Mouse (Mus musculus) forebrain, postnatal 0 days (tissue): ENCODE results near the gene Pfkm. TPM values are rescaled to one million over a fixed set of nuclear protein-coding genes. Genes with fewer than 3 reads are reported as not detected.

Source experiments
- ATAC-seq: fragments of 200-750 bp; cut with Nextera tagmentation; 2 replicates; pipeline ENCODE4 v1.8.0; 2017; ENCODE audit warnings: mild to moderate bottlenecking, moderate library complexity
- DNase-seq: peaks from one replicate; pipeline ENCODE4 v3.0.0-alpha.2; 2015
- H3K27ac ChIP-seq: fragments of 300-500 bp; sonication (generic); 2 replicates; pipeline ENCODE4 v1.5.1; 2014; ENCODE audit warnings: low read depth, mild to moderate bottlenecking, antibody characterized with exemption, low read length, moderate library complexity, mixed read lengths
- H3K27me3 ChIP-seq: fragments of 300-500 bp; sonication (generic); 2 replicates; pipeline ENCODE4 v1.6.1; 2014; ENCODE audit warnings: mild to moderate bottlenecking, low read length, mixed read lengths; ENCODE audit not compliant: insufficient read depth
- H3K36me3 ChIP-seq: fragments of 300-500 bp; sonication (generic); 2 replicates; pipeline ENCODE4 v1.6.1; 2014; ENCODE audit warnings: mild to moderate bottlenecking, moderate library complexity; ENCODE audit not compliant: insufficient read depth
- H3K4me1 ChIP-seq: fragments of 300-500 bp; sonication (generic); 2 replicates; pipeline ENCODE4 v1.6.1; 2014; ENCODE audit warnings: antibody characterized with exemption; ENCODE audit not compliant: insufficient read depth
- H3K4me2 ChIP-seq: fragments of 300-500 bp; sonication (generic); 2 replicates; pipeline ENCODE4 v1.6.1; 2014; ENCODE audit warnings: low read depth, mild to moderate bottlenecking, moderate library complexity
- H3K4me3 ChIP-seq: fragments of 300-500 bp; sonication (generic); 2 replicates; pipeline ENCODE4 v1.5.1; 2014; ENCODE audit warnings: low read depth, low read length, mixed read lengths
- H3K9ac ChIP-seq: fragments of 300-500 bp; sonication (generic); 2 replicates; pipeline ENCODE4 v1.6.1; 2014; ENCODE audit warnings: mild to moderate bottlenecking
- H3K9me3 ChIP-seq: fragments of 300-500 bp; sonication (generic); 2 replicates; pipeline ENCODE4 v1.6.1; 2016; ENCODE audit warnings: low read length
- CTCF ChIP-seq: sonication (generic); IDR thresholded peaks from 2 replicates; pipeline ENCODE4 v1.5.1; 2016; ENCODE audit warnings: antibody characterized with exemption, control low read depth, low read depth
- WGBS: fragments of 180-500 bp; shearing (Covaris S2); extraction: QIAGEN DNeasy Blood & Tissue Kit; methylation state at CpG from one replicate; pipeline ENCODE4 v1.1.7; 2014; 5-methylcytosine and 5-hydroxymethylcytosine counted together
- polyA plus RNA-seq: library from polyadenylated mRNA; unstranded; fragments of >200 nt; fragmentation: Nextera tagmentation; extraction: Ambion mirVana; gene quantifications from 2 replicates; pipeline ENCODE4 v1.2.1, GENCODE M21; 2015
- total RNA-seq: library from RNA; depleted of rRNA; stranded (reverse); fragments of >200 nt; gene quantifications from 2 replicates; pipeline ENCODE4 v1.2.3, GENCODE M21; 2014

The Pfkm gene
- total and polyA plus RNA-seq, 2 experiments from 2014 or later: 86.3 to 91.9 TPM

GRCm38 (mm10) chr15:98096957-98097356 lies 4.6 kb downstream of the Pfkm start:
- Histone ChIP-seq H3K27ac (no peak overlapping the region), H3K4me1 (0 out of 2 replicates have a peak, but pooled peaks cover 5% of the 10 kb centered on the region), H3K4me2 (no peak overlapping the region), H3K27me3 (no peaks in the 10 kb centered on the region), H3K4me3 (no peak overlapping the region), H3K9me3 (no peaks in the 10 kb centered on the region), H3K36me3 (no peaks in the 10 kb centered on the region), H3K9ac (no peak overlapping the region)
- ATAC-seq (no peak), DNase-seq (no peak)
- WGBS: 62% methylated on average over 3 of the region's 3 CpGs
- TF ChIP-seq CTCF: peak; percentile 20; the same call in 1 of the 2 replicates

DNA sequence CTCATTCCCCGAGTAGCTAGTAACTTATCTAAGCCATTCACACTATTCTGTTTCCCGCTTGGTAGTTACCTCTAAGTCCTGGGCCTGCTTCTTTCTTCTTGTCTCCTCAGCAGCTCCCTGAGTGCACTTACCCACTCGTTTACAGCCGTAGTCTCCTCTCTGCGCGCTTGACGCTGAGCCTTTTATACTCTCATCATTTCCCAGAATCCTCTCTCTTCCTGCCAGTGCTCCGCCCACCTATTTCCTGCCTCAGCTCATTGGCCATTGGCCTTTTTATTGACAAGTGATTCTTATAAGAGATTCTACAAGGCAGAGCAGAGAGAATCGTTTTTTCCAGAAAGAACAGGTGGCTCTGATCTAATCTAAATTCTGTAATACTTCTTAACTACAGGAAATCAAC lies 6.1 kb downstream of the Pfkm start:
- H3K27me3 ChIP-seq: no peaks in the 10 kb centered on the region
- no peaks in the 10 kb centered on the region for H3K9me3 ChIP-seq
- ATAC-seq (no peak), DNase-seq (no peak)
- no peak overlapping the region for H3K9ac ChIP-seq
- no peaks in the 10 kb centered on the region for H3K4me1 ChIP-seq
- H3K4me2 ChIP-seq: no peak overlapping the region
- no peak overlapping the region for H3K4me3 ChIP-seq
- TF ChIP-seq CTCF: no peak
- H3K36me3 ChIP-seq: no peaks in the 10 kb centered on the region
- no peak overlapping the region for H3K27ac ChIP-seq
- WGBS: 86% methylated on average over 9 of the region's 9 CpGs

- Histone ChIP-seq H3K4me1 (no peaks in the 10 kb centered on the region), H3K36me3 (no peaks in the 10 kb centered on the region), H3K27me3 (no peaks in the 10 kb centered on the region), H3K9ac (no peak overlapping the region), H3K9me3 (no peaks in the 10 kb centered on the region), H3K4me2 (no peak overlapping the region), H3K4me3 (no peak overlapping the region), H3K27ac (no peak overlapping the region)
- 90% methylated on average over 6 of the region's 6 CpGs for WGBS
- no peak for TF ChIP-seq CTCF
- ATAC-seq: no peak
- DNase-seq: no peak
These were observed 10.0 kb downstream of the Pfkm start for GRCm38 (mm10) chr15:98102401-98102800.

DNA sequence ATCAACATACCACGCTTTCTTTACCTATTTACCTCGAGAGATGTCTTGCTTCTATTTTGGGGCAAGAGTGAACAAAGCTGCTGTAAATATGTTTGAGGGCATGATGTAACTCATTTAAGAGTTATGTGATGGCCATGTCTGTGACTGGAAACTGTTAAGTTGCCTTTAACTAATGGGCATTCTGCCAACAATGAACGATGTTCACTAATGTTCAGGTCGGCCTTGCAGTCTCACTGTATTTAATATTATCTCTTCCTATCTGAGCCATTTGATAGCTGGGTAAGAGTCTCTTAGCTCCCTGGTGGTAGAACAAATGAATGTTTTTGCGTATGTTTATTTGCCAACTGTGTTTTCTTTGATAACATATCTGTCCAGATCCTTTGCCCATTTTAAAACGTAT lies 14.1 kb downstream of the Pfkm start:
- no peak for TF ChIP-seq CTCF
- Histone ChIP-seq H3K27ac (no peak overlapping the region), H3K27me3 (no peaks in the 10 kb centered on the region), H3K4me2 (no peak overlapping the region), H3K9ac (no peak overlapping the region), H3K9me3 (no peaks in the 10 kb centered on the region), H3K4me1 (peaks cover 6% of the 10 kb centered on the region; the same call in 1 of the 2 replicates), H3K36me3 (no peaks in the 10 kb centered on the region), H3K4me3 (no peak overlapping the region)
- no peak for ATAC-seq
- WGBS: 78% methylated on average over 6 of the region's 6 CpGs
- DNase-seq: no peak

GRCm38 (mm10) chr15:98107230-98107629 lies 14.8 kb downstream of the Pfkm start:
- peaks cover 3% of the 10 kb centered on the region for H3K36me3 ChIP-seq
- no peaks in the 10 kb centered on the region for H3K9me3 ChIP-seq
- DNase-seq (no peak), ATAC-seq (no peak)
- H3K27me3 ChIP-seq: no peaks in the 10 kb centered on the region
- no peak overlapping the region for H3K9ac ChIP-seq
- no peak overlapping the region for H3K4me2 ChIP-seq
- no peak overlapping the region for H3K27ac ChIP-seq
- no peak overlapping the region for H3K4me3 ChIP-seq
- WGBS: 88% methylated on average over 6 of the region's 6 CpGs
- no peak for TF ChIP-seq CTCF
- H3K4me1 ChIP-seq: peaks cover 6% of the 10 kb centered on the region; the same call in 1 of the 2 replicates

- DNase-seq: no peak
- TF ChIP-seq CTCF: no peak
- WGBS: 28% methylated on average over 11 of the region's 11 CpGs
- H3K4me1 ChIP-seq: peaks cover 6% of the 10 kb centered on the region; the same call in 1 of the 2 replicates
- H3K9ac ChIP-seq: peak overlapping the region; percentile 88
- peak overlapping the region; percentile 75 for H3K4me3 ChIP-seq
- peaks cover 9% of the 10 kb centered on the region for H3K36me3 ChIP-seq
- H3K27me3 ChIP-seq: no peaks in the 10 kb centered on the region
- peak; percentile 0; the same call in 1 of the 2 replicates for ATAC-seq
- peak overlapping the region; percentile 90 for H3K27ac ChIP-seq
- no peaks in the 10 kb centered on the region for H3K9me3 ChIP-seq
- peak overlapping the region; percentile 69 for H3K4me2 ChIP-seq
These were observed 15.4 kb downstream of the Pfkm start for GRCm38 (mm10) chr15:98107703-98108296.

DNA sequence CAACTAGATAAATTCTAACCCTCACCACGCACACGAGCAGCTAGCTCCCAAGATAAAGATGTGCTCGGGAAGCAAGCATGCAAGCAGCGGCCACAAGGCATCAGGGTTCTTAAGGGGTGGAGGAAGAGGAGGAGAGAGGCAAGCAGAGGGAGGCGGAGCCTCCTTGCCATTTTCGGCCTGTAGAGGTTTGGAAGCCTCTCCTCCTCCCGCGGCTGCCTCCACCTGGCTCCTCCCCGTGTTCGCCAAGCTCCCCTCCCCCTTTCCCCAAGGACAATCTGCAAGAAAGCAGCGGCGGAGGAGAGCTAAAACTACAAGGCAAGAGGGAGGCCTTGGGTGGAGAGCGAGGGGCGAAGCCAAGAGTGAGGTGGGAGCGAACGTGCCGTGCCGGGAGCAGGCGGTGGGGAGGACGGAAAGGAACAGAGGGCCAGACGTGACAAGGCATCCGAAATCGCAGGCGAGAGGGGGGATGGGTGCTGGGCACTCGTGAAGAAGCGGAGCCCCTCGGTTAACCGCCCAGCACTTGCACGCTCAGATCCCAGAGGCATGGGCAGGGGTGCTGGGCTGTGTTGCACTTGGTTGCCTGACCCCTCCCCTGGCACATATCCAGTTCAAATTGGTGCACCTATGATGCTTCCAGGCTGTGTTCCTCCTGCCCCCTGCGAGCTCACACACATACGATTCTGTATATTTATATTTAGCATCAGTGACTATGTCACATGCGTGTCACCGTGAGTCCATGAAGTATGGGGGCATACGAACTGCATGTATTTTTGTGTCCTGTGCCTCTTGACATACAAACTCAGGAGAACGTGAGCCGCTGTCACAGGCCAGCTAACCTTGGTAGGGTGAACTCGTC lies 16.1 kb downstream of the Pfkm start:
- H3K4me2 ChIP-seq: peak overlapping the region; percentile 69
- H3K9ac ChIP-seq: peak overlapping the region; percentile 88
- 1% methylated on average over 37 of the region's 37 CpGs for WGBS
- peaks cover 10% of the 10 kb centered on the region for H3K36me3 ChIP-seq
- peak; percentile 97 for ATAC-seq
- H3K4me3 ChIP-seq: peak overlapping the region; percentile 75
- no peaks in the 10 kb centered on the region for H3K9me3 ChIP-seq
- H3K27me3 ChIP-seq: no peaks in the 10 kb centered on the region
- peak; percentile 88 for DNase-seq
- peak overlapping the region; percentile 90 for H3K27ac ChIP-seq
- H3K4me1 ChIP-seq: peaks cover 6% of the 10 kb centered on the region; the same call in 1 of the 2 replicates
- TF ChIP-seq CTCF: peak; percentile 4; the same call in 1 of the 2 replicates
